Mouse (Mus musculus) myocyte (in vitro differentiated cells): ENCODE measurements around the gene Klhdc8a.

Source experiments
- CEBPB ChIP-seq: IDR thresholded peaks from 2 replicates; pipeline ENCODE4 v1.6.1; 2011; ENCODE audit warnings: mild to moderate bottlenecking, moderate library complexity; ENCODE audit not compliant: poor library complexity, insufficient read depth, severe bottlenecking
- MAX ChIP-seq: IDR thresholded peaks from one replicate; pipeline ENCODE4 v1.6.1; 2011; ENCODE audit warnings: low read depth, mild to moderate bottlenecking, control low read depth
- POLR2A ChIP-seq: IDR thresholded peaks from one replicate; pipeline ENCODE4 v1.6.1; 2011; ENCODE audit warnings: low read depth, mild to moderate bottlenecking, control low read depth, moderate library complexity; ENCODE audit not compliant: insufficient read length
- POLR2AphosphoS2 ChIP-seq: IDR thresholded peaks from one replicate; pipeline ENCODE4 v1.6.1; 2011; ENCODE audit warnings: low read depth, control low read depth; ENCODE audit not compliant: insufficient read length
- USF1 ChIP-seq: IDR thresholded peaks from one replicate; pipeline ENCODE4 v1.6.1; 2011; ENCODE audit warnings: low read depth, mild to moderate bottlenecking, control low read depth, moderate library complexity

DNA sequence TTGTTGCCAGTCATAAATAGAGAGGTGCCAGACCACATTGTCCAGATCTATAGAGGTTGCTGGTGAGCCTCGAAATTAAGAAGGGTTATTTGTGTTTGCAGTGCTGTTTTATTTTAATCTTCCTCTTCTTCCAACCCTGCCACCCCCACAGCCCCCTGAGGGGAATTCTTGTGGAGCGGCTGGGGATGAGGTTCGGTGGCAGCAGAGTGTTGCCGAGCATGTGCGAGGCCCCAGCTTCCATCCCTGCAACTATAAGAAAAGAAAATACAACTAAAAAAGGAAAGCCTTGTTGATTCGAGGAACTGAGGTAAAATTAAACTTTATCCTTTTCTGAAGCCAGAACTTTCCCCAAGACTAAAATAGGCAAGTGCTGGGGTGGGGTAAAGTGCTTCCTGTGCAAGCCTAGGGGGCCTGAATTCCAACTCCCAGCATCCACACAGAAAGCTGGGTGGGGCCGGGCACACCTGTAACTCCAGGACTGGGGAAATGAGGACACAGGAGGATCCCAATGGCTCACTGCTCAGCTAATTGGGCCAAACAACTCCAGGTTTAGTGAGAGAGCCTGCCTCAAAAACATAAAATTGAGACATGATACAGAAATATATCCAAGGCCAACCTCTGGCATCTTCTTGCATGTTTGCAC is 29.9 kb upstream of the Klhdc8a start:
- TF ChIP-seq POLR2A (no peak), USF1 (no peak), MAX (no peak), CEBPB (no peak), POLR2AphosphoS2 (no peak)
